Mouse (Mus musculus): ENCODE data around the gene Gm20219. TPM values are rescaled to one million over a fixed set of nuclear protein-coding genes. Genes with fewer than 3 reads are reported as not detected.
A peak's percentile ranks its signal among the peaks of the same experiment; 100 is the strongest.

Gm20219 gene
- polyA plus RNA-seq, 1 experiment from 2014 or later = 1.6 TPM

DNA sequence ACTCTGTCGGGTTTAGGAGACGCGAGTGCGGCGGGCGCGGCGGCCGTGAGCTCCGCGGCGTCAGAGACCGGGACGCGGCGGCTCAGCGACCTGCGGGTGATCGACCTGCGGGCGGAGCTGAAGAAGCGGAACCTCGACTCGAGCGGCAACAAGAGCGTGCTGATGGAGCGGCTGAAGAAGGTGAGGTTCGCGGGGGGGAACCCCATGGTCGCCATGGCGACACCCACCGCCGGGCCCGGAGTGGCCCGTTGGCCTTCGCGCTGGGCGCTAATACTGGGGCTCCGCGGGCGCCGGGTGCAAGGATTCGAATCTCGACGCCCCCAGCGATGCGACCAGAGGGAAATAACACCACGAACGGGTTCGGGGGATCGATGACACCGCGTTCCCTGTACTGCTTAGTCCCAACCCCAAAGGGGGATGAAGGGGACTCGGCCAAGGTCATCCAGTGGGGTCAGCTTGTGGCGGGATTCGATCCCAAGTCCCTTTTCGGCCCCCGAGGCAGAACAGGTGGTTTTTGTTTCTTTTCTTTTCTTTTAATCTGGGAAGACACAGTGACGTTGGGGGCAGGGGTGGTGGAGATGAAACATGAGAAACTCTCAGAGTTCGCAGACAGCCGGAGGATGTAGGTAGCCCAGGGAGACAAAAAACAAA lies 31.1 kb upstream of the Gm20219 start:
- Histone ChIP-seq H3K4me1 (ENCODE audit: insufficient read depth) (peaks cover 4% of the 10 kb centered on the region), H3K27me3 (ENCODE audit: insufficient read depth, low read length) (no peaks in the 10 kb centered on the region), H3K4me2 (peak overlapping the region; percentile 89), H3K27ac (ENCODE audit: low read depth) (peak overlapping the region; percentile 93), H3K9ac (peak overlapping the region; percentile 79), H3K4me3 (ENCODE audit: low read depth, low read length) (peak overlapping the region; percentile 90), H3K9me3 (ENCODE audit: low read depth, low read length) (no peaks in the 10 kb centered on the region), H3K36me3 (ENCODE audit: insufficient read depth) (peaks cover 67% of the 10 kb centered on the region)
- peak; percentile 58 for DNase-seq
- no peak for TF ChIP-seq CTCF (IDR thresholded peaks at IDR 0.05; ENCODE audit: low read depth)
- ATAC-seq (ENCODE audit: insufficient read depth) = peak; percentile 7; the same call in 1 of the 2 replicates
- under 1% methylated on average over 60 of the region's 61 CpGs for WGBS

DNA sequence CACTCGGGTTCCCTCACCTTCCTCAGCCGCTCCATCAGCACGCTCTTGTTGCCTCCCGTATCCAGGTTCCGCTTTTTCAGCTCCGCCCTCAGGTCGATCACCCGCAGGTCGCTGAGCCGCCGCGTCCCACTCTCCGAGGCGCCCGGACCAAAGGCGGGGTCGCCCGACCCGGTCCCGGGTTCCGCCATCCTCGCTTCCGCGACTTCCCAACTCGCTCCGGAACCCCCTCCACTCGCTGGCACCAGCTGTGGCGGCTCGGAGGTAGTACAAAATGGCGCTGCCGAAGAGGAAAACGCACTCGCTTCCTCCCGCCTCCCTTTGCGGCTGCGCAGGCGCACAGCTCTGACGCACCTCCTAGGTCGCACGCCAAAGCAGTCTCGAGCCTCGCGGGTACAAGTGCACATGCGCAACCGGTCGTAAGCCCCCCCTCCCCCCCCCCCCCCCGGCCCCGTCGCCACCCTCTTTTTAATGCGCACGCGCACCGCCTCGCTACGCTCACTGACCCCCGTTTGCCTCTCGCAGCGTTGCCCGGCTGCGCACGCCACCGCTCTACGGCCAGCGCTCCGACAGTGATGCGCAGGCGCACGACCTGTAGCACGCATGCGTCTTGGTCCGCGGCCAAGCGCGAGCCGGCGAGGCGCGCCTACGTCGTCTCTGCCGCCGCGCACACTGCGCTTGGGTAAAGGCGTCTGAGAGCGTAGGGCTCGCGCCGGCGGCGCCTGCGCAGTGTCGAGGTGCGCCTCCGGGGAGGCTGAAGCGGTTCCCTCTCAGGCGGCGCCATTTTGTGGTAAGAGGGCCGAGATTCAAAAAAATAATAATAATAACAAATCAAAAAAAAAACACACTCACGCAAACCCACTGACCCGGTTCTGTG lies 30.3 kb upstream of the Gm20219 start, which contains the start of the genes Safb2 and Safb:
Gene Safb2 (minus strand): TSS at position 329 of the 874 bp plus-strand sequence.
Gene Safb (plus strand): TSS at position 569 of the 874 bp plus-strand sequence.
- Histone ChIP-seq H3K4me1 (ENCODE audit: insufficient read depth) (peaks cover 4% of the 10 kb centered on the region), H3K9ac (peak within 1 kb of the TSS; percentile 84), H3K36me3 (ENCODE audit: insufficient read depth) (peaks cover 67% of the 10 kb centered on the region), H3K27ac (ENCODE audit: low read depth) (peak within 1 kb of the TSS; percentile 93), H3K4me2 (peak within 1 kb of the TSS; percentile 89), H3K4me3 (ENCODE audit: low read depth, low read length) (peak within 1 kb of the TSS; percentile 90), H3K9me3 (ENCODE audit: low read depth, low read length) (no peaks in the 10 kb centered on the region), H3K27me3 (ENCODE audit: insufficient read depth, low read length) (no peaks in the 10 kb centered on the region)
- under 1% methylated on average over 92 of the region's 101 CpGs for WGBS
- ATAC-seq (ENCODE audit: insufficient read depth) = peak; percentile 96
- DNase-seq = peak; percentile 100
- TF ChIP-seq CTCF (IDR thresholded peaks at IDR 0.05; ENCODE audit: low read depth) = peak; percentile 20; the same call in 1 of the 2 replicates

DNA sequence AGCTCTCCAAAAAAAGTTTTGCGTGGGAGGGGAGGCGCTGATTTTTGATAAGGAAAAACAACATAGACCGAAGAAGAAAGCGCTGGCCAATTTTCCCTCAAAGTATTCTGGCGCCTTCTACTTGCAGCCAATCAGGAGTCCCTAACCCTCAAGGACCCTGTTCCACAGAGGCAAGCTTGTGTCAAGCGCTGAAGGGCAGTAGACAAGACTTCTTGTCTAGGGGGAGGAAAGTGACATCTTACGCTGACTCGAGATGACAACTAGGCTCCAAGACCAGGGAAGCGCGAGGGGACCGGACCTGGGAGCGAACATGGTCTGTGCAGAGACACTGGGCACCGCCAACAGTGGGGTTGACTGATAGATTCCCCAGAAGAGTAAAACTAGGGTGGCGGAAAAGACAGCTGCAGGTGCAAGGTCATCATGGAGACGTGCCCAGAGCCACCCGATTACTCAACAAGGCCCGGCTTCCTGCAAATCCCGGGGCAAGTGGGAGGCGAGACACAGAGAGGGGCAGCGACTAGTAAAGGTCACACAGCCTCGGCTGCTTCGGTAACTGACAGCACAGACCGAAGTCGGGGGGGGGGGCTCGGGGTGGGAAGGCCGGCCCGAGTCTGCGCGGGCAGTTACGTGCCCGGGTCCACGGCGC lies 29.5 kb upstream of the Gm20219 start:
- DNase-seq = peak; percentile 47
- Histone ChIP-seq H3K4me2 (peak overlapping the region; percentile 81), H3K36me3 (ENCODE audit: insufficient read depth) (peaks cover 67% of the 10 kb centered on the region), H3K9ac (peak overlapping the region; percentile 84), H3K27me3 (ENCODE audit: insufficient read depth, low read length) (no peaks in the 10 kb centered on the region), H3K9me3 (ENCODE audit: low read depth, low read length) (no peaks in the 10 kb centered on the region), H3K27ac (ENCODE audit: low read depth) (peak overlapping the region; percentile 93), H3K4me1 (ENCODE audit: insufficient read depth) (peaks cover 4% of the 10 kb centered on the region), H3K4me3 (ENCODE audit: low read depth, low read length) (peak overlapping the region; percentile 88)
- no peak for TF ChIP-seq CTCF (IDR thresholded peaks at IDR 0.05; ENCODE audit: low read depth)
- peak; percentile 0; the same call in 1 of the 2 replicates for ATAC-seq (ENCODE audit: insufficient read depth)
- under 1% methylated on average over 33 of the region's 33 CpGs for WGBS

DNA sequence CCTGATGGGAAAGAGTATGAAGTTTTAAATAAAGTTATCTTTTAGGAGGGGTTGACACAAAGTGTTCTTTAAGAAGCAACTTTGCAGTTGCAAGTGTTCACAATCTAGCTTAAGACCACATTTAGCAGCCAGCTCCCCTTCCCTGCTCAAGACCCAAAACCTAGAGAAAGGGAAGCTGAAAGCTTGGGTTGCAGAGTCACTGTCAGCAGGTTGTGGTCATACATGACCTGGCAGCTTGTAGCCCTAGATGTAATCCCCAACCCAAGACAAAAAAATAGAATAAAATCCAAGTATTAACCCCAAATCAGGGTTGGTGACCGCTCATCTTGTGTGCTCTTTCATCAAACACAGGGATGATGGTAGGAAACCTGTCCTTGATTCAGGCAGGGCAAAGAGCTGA lies 28.9 kb upstream of the Gm20219 start:
- H3K9me3 ChIP-seq (ENCODE audit: low read depth, low read length) = no peaks in the 10 kb centered on the region
- TF ChIP-seq CTCF (IDR thresholded peaks at IDR 0.05; ENCODE audit: low read depth) = no peak
- H3K27ac ChIP-seq (ENCODE audit: low read depth) = no peak overlapping the region
- DNase-seq (no peak), ATAC-seq (ENCODE audit: insufficient read depth) (no peak)
- H3K4me1 ChIP-seq (ENCODE audit: insufficient read depth) = peaks cover 4% of the 10 kb centered on the region
- peak overlapping the region; percentile 81 for H3K4me2 ChIP-seq
- WGBS = 75% methylated on average over 1 of the region's 1 CpGs
- H3K27me3 ChIP-seq (ENCODE audit: insufficient read depth, low read length) = no peaks in the 10 kb centered on the region
- peaks cover 67% of the 10 kb centered on the region for H3K36me3 ChIP-seq (ENCODE audit: insufficient read depth)
- peak overlapping the region; percentile 88 for H3K4me3 ChIP-seq (ENCODE audit: low read depth, low read length)
- H3K9ac ChIP-seq = peak overlapping the region; percentile 84

DNA sequence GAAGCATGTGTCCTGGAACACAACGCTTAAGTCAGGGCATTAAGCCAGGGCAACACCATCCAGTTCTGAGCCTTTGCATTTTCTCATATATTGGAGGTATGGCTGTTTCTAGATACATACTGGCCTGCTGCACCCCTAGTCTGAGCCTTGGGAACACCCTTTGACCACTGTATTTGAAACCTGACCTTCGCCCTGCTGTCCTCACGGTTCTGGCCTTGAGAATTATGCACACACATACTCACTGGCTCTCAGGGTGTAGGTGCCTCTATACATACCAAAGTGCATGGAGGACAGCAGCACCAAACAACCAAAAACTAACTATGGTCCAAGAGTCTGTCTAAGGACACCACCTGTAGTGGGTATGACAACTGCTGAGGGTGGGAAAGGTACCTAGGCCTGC lies 18.8 kb upstream of the Gm20219 start:
- H3K4me1 ChIP-seq (ENCODE audit: insufficient read depth) = no peaks in the 10 kb centered on the region
- H3K27ac ChIP-seq (ENCODE audit: low read depth) = no peak overlapping the region
- no peak for ATAC-seq (ENCODE audit: insufficient read depth)
- no peak for DNase-seq
- no peaks in the 10 kb centered on the region for H3K9me3 ChIP-seq (ENCODE audit: low read depth, low read length)
- no peaks in the 10 kb centered on the region for H3K27me3 ChIP-seq (ENCODE audit: insufficient read depth, low read length)
- 86% methylated on average over 3 of the region's 3 CpGs for WGBS
- H3K9ac ChIP-seq = no peak overlapping the region
- no peak for TF ChIP-seq CTCF (IDR thresholded peaks at IDR 0.05; ENCODE audit: low read depth)
- H3K4me2 ChIP-seq = no peak overlapping the region
- H3K4me3 ChIP-seq (ENCODE audit: low read depth, low read length) = no peak overlapping the region
- H3K36me3 ChIP-seq (ENCODE audit: insufficient read depth) = peaks cover 96% of the 10 kb centered on the region

DNA sequence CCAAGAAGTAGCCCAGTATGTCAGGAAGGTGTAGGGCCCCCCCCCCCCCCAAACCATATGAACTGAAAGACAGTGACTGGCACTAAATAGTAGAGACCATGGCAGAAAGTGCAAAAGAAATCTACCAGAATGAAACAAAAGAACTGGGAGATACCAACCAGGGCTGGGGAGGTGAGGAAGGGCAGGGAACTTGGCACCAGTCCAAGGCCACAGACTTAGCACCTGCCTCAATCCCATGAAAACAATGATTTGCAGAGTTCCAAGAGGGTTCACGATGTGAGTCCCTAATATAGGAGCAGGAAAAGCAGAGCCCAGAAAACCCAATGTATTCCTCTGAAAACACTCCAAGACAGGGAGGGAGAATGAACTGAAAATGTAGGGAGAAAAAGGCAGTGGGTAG lies 18.0 kb upstream of the Gm20219 start:
- no peak overlapping the region for H3K9ac ChIP-seq
- ATAC-seq (ENCODE audit: insufficient read depth) (no peak), DNase-seq (no peak)
- H3K4me3 ChIP-seq (ENCODE audit: low read depth, low read length) = no peak overlapping the region
- 84% methylated on average over 1 of the region's 1 CpGs for WGBS
- H3K36me3 ChIP-seq (ENCODE audit: insufficient read depth) = peaks cover 96% of the 10 kb centered on the region
- no peaks in the 10 kb centered on the region for H3K4me1 ChIP-seq (ENCODE audit: insufficient read depth)
- TF ChIP-seq CTCF (IDR thresholded peaks at IDR 0.05; ENCODE audit: low read depth) = no peak
- H3K27me3 ChIP-seq (ENCODE audit: insufficient read depth, low read length) = no peaks in the 10 kb centered on the region
- H3K9me3 ChIP-seq (ENCODE audit: low read depth, low read length) = no peaks in the 10 kb centered on the region
- H3K4me2 ChIP-seq = no peak overlapping the region
- no peak overlapping the region for H3K27ac ChIP-seq (ENCODE audit: low read depth)
